Mouse (Mus musculus): ENCODE data around the gene Kif2c. TPM values are rescaled to one million over a fixed set of nuclear protein-coding genes. Genes with fewer than 3 reads are reported as not detected.

Gene Kif2c
- total RNA-seq, 2 experiments from 2014 or later = 2.5 to 2.8 TPM

DNA sequence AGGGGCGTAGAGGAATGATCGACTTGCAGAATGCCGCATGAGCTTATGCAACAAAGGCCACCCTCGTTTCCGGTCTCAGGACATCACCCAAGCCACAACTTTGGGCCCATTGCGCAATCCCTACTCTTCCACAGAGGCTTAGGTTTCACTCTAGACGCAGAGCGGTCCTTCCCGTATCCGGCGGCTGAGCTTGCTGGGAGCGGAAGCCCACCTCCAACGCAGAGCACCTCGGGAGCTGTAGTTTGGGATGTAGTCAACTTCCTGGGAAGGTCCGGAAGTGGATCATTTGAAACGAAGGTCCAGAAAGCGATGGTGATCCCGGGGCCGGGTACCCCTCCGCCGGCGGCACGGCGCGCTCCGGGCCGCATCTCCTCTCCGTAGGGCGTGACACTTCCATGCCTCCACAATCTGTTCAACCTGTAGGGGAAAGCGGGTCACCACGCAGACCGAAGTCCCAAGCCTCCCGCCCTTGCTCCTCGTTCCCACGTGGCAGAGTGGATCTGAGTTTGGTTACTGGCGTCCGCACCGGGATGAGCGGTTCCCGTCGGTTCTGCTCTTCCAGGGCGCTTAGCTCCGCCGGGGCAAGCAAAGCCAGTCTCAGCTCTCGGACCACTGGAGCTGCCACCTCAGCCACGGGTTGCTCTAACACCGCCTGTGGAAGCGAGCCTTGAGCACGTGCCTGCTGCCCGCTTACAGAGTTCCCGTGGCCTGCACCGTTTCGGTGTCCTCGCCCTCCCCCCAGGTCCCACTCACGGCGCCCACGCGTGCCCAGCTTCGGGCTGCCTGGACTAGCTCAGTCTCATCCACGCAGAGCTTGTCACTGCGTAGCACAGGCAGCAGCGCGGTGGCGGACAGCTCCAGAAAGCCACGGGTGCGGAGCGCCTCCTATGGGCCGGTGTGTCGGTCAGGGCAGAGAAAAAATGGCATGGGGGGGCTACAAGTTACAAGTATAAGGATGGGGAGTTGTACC lies 61.7 kb downstream of the Kif2c start:
- DNase-seq (ENCODE audit: low spot score in 2 of 2) = peak; percentile 88 to 89

DNA sequence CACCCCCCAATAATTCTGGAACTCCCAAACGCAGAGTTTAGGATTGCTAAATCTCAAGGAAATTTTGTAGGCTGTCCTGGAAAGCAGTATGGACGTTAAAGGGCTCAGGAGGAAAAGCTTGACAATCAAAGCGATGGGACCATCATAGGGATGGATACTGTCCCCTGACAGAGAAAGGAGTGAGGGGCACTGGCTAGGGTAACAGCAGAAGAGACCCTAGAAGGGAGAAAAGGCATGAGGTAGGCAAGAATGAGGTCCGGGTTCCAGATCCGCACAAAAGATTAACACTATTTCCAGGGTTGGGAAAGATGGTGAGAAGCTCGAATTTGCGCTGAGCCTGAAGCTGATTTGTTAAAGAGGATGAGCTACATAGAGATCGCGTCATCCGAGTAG lies 62.4 kb downstream of the Kif2c start:
- no peak for DNase-seq (ENCODE audit: low spot score in 2 of 2)

DNA sequence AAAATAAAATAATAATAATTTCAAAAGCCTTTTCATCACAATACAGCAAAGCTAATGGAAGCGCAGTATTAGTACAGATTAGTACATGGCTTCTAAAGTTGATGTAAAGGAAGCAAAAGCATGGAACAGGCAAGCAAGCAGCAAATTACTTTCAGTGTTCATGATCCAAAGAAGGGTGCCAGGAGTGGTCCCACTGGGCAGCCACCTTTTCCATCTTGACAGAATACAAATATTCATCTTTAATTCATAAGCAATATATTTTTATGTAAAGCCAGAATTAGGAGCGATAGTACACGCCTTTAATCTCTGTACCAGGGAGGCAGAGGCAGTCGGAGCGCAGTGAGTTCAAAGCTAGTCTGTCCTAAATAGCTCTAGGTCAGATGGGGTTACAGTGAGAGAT lies 62.8 kb downstream of the Kif2c start:
- no peak for DNase-seq (ENCODE audit: low spot score in 2 of 2)

DNA sequence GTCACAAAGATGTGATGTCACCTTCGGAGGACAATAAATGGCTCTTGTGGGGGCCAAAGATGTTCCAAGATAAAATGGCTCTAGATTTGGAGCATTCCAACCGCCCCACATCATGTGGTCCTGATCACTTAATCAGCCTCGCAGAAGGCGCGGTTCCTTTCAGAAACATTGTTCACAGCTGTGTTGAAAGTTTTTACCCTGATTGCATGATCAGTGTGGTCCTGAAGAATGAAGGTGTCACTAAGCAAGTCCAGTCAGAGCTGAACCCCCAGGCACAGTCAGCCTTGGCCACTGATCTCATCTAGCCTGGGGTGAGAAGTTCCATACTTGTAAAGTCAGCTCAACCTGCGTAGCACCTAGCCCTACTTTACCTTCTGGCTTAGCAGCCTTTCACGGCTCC lies 64.5 kb downstream of the Kif2c start:
- DNase-seq (ENCODE audit: low spot score in 2 of 2) = no peak

DNA sequence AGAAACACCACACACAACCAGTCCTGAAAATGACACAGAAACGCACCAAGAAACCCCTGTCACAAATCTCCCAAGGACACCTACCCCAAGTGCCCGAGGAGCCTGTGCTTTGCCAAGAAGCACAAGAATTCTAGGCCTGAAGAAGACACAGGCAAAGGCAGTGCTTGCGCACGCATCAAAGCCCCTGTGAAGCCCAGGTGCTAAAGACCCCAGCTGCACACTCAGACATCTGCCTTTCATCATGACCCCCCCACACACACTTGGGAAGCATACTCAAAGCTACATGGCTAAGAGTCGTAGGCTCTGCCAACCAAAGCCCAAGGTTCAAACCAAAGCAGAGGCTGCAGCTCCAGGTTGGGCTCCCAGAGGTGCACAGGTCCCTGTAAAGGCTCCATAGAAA lies 66.8 kb downstream of the Kif2c start:
- no peak for DNase-seq (ENCODE audit: low spot score in 2 of 2)

DNA sequence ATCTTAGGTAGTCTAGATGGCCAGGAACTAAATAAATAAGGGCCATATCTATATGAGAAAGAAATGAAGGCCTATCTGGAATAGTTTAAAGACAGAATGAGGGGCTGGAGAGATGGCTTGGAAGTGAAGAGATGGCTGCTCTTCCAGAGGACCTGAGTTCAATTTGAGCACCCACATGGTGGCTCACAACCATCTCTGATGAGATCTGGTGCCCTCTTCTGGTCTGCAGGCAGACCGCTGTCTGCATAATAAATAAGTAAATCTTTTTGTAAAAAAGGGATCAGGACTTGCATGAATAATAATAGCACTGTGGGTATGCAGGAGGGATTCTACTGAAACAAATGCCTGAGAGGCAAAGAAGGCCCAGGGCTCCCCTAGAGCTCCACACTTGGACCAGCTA lies 69.2 kb downstream of the Kif2c start:
- no peak for DNase-seq (ENCODE audit: low spot score in 2 of 2)

DNA sequence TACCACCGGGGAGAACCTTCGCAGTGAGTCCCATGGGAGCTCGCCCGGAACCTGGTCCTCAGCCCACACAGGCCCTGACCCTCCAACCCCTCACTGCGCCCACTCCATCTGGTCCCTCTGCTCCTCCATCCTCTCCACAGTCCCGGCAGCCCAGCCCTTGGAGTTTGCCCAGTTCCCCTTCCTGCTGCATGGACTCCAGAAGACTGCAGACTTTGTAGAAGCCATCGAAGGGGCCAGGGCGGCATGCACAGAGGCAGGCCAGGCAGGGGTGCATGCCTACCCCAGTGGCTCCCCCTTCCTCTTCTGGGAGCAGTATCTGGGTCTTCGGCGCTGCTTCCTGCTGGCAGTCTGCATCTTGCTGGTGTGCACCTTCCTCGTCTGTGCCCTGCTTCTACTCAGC lies 71.5 kb downstream of the Kif2c start:
- no peak for DNase-seq (ENCODE audit: low spot score in 2 of 2)

DNA sequence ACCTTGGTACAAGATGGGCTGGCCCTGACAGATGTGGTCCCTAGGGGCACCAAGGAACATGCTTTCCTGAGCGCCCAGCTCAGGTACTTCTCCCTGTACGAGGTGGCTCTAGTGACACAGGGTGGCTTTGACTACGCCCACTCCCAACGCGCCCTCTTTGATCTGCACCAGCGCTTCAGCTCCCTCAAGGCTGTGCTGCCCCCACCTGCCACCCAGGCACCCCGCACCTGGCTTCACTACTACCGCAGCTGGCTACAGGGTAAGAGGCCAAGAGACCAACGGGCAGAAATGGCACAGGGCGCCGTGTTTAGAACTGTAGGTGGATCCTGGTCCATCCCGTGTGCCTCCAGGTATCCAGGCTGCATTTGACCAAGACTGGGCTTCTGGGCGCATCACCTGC lies 72.2 kb downstream of the Kif2c start:
- DNase-seq (ENCODE audit: low spot score in 2 of 2) = no peak

Small RNA genes within 50 kb of the gene (microRNA-seq; reads per million reads assigned to microRNA genes)
- gene Gm22398 = 0 reads per million in 2 experiments

Other genes starting within 250 kb of the Kif2c start
- 10 to 100 TPM; 42.4 to 45.4 TPM for gene Urod, start 188.2 kb downstream of the Kif2c start, total RNA-seq (2021)
- gene Hectd3, start 187.3 kb downstream of the Kif2c start, total RNA-seq (2021) = 10 to 100 TPM; 44.3 to 52.2 TPM
- 10 to 100 TPM; 26.1 to 27.0 TPM for gene Eif2b3, start 163.2 kb downstream of the Kif2c start, total RNA-seq (2021)
- 1 to 10 TPM; 2.5 to 3.2 TPM for gene Ptch2, start 86.6 kb downstream of the Kif2c start, total RNA-seq (2021)
- 10 to 100 TPM in 1 of 2 experiments, 1 to 10 TPM in 1; 6.7 to 11.2 TPM for gene Btbd19, start 56.9 kb downstream of the Kif2c start, total RNA-seq (2021)
- 1 to 10 TPM; 1.1 to 1.5 TPM for gene Tctex1d4, start 55.8 kb downstream of the Kif2c start, total RNA-seq (2021)
- gene Plk3, start 48.7 kb downstream of the Kif2c start, total RNA-seq (2021) = 10 to 100 TPM; 16.3 to 16.9 TPM
- 100 to 1,000 TPM; 556 to 596 TPM for gene Rps8, start 26.4 kb downstream of the Kif2c start, total RNA-seq (2021)
- 1 to 10 TPM; 5.0 to 6.2 TPM for gene Tmem53, start 69.3 kb upstream of the Kif2c start, total RNA-seq (2021)
- 1 to 10 TPM; 2.3 to 3.7 TPM for gene Armh1, start 69.5 kb upstream of the Kif2c start, total RNA-seq (2021)